Mouse (Mus musculus): ENCODE data around the gene Rasip1. TPM values are rescaled to one million over a fixed set of nuclear protein-coding genes. Genes with fewer than 3 reads are reported as not detected.

Rasip1 gene
- total and polyA plus RNA-seq, 2 experiments from 2014 or later, result 24.0 to 36.0 TPM

GRCm38 (mm10) chr7:45597527-45597926 is 29.8 kb upstream of the Rasip1 start:
- no peak for TF ChIP-seq CTCF (IDR thresholded peaks at IDR 0.05)
- no peaks in the 10 kb centered on the region for H3K9me3 ChIP-seq (ENCODE audit: low read length)
- H3K27me3 ChIP-seq (ENCODE audit: insufficient read depth, low read length), result no peaks in the 10 kb centered on the region
- DNase-seq (ENCODE audit: low spot score), result no peak
- H3K36me3 ChIP-seq (ENCODE audit: insufficient read depth, low read length), result no peaks in the 10 kb centered on the region
- no peak overlapping the region for H3K4me2 ChIP-seq (ENCODE audit: low read depth, low read length, poor library complexity, severe bottlenecking)
- WGBS, result 86% methylated on average over 6 of the region's 6 CpGs
- no peak overlapping the region for H3K27ac ChIP-seq (ENCODE audit: low read depth, low read length)
- H3K9ac ChIP-seq (replicated peaks; ENCODE audit: low read length, poor library complexity, severe bottlenecking), result no peak overlapping the region
- H3K4me1 ChIP-seq (ENCODE audit: insufficient read depth, low read length), result no peaks in the 10 kb centered on the region
- no peak for ATAC-seq (ENCODE audit: low FRiP score)
- H3K4me3 ChIP-seq (ENCODE audit: low read depth, low read length), result no peak overlapping the region

GRCm38 (mm10) chr7:45598960-45599879 is 28.1 kb upstream of the Rasip1 start:
- no peaks in the 10 kb centered on the region for H3K4me1 ChIP-seq (ENCODE audit: insufficient read depth, low read length)
- no peaks in the 10 kb centered on the region for H3K27me3 ChIP-seq (ENCODE audit: insufficient read depth, low read length)
- DNase-seq (ENCODE audit: low spot score) (no peak), ATAC-seq (ENCODE audit: low FRiP score) (no peak)
- no peaks in the 10 kb centered on the region for H3K36me3 ChIP-seq (ENCODE audit: insufficient read depth, low read length)
- no peak overlapping the region for H3K4me2 ChIP-seq (ENCODE audit: low read depth, low read length, poor library complexity, severe bottlenecking)
- no peak for TF ChIP-seq CTCF (IDR thresholded peaks at IDR 0.05)
- 57% methylated on average over 18 of the region's 18 CpGs for WGBS
- no peak overlapping the region for H3K9ac ChIP-seq (replicated peaks; ENCODE audit: low read length, poor library complexity, severe bottlenecking)
- H3K27ac ChIP-seq (ENCODE audit: low read depth, low read length), result no peak overlapping the region
- H3K4me3 ChIP-seq (ENCODE audit: low read depth, low read length), result no peak overlapping the region
- H3K9me3 ChIP-seq (ENCODE audit: low read length), result no peaks in the 10 kb centered on the region

GRCm38 (mm10) chr7:45605704-45606289 is 21.5 kb upstream of the Rasip1 start:
- ATAC-seq (ENCODE audit: low FRiP score), result no peak
- DNase-seq (ENCODE audit: low spot score), result no peak
- Histone ChIP-seq H3K4me1 (ENCODE audit: insufficient read depth, low read length) (no peaks in the 10 kb centered on the region), H3K36me3 (ENCODE audit: insufficient read depth, low read length) (no peaks in the 10 kb centered on the region), H3K4me2 (ENCODE audit: low read depth, low read length, poor library complexity, severe bottlenecking) (no peak overlapping the region), H3K4me3 (ENCODE audit: low read depth, low read length) (no peak overlapping the region), H3K9ac (replicated peaks; ENCODE audit: low read length, poor library complexity, severe bottlenecking) (no peak overlapping the region), H3K27ac (ENCODE audit: low read depth, low read length) (no peak overlapping the region), H3K27me3 (ENCODE audit: insufficient read depth, low read length) (no peaks in the 10 kb centered on the region), H3K9me3 (ENCODE audit: low read length) (no peaks in the 10 kb centered on the region)
- 81% methylated on average over 9 of the region's 9 CpGs for WGBS
- TF ChIP-seq CTCF (IDR thresholded peaks at IDR 0.05), result no peak

GRCm38 (mm10) chr7:45609511-45609910 is 17.8 kb upstream of the Rasip1 start:
- H3K9me3 ChIP-seq (ENCODE audit: low read length), result no peaks in the 10 kb centered on the region
- DNase-seq (ENCODE audit: low spot score) (no peak), ATAC-seq (ENCODE audit: low FRiP score) (no peak)
- no peak overlapping the region for H3K4me2 ChIP-seq (ENCODE audit: low read depth, low read length, poor library complexity, severe bottlenecking)
- no peaks in the 10 kb centered on the region for H3K27me3 ChIP-seq (ENCODE audit: insufficient read depth, low read length)
- TF ChIP-seq CTCF (IDR thresholded peaks at IDR 0.05), result no peak
- H3K4me3 ChIP-seq (ENCODE audit: low read depth, low read length), result no peak overlapping the region
- no peak overlapping the region for H3K27ac ChIP-seq (ENCODE audit: low read depth, low read length)
- no peaks in the 10 kb centered on the region for H3K4me1 ChIP-seq (ENCODE audit: insufficient read depth, low read length)
- H3K9ac ChIP-seq (replicated peaks; ENCODE audit: low read length, poor library complexity, severe bottlenecking), result no peak overlapping the region
- H3K36me3 ChIP-seq (ENCODE audit: insufficient read depth, low read length), result no peaks in the 10 kb centered on the region
- 76% methylated on average over 1 of the region's 1 CpGs for WGBS

- Histone ChIP-seq H3K4me2 (ENCODE audit: low read depth, low read length, poor library complexity, severe bottlenecking) (no peak overlapping the region), H3K9ac (replicated peaks; ENCODE audit: low read length, poor library complexity, severe bottlenecking) (no peak overlapping the region), H3K27ac (ENCODE audit: low read depth, low read length) (no peak overlapping the region), H3K36me3 (ENCODE audit: insufficient read depth, low read length) (no peaks in the 10 kb centered on the region), H3K9me3 (ENCODE audit: low read length) (no peaks in the 10 kb centered on the region), H3K27me3 (ENCODE audit: insufficient read depth, low read length) (peaks cover 20% of the 10 kb centered on the region), H3K4me1 (ENCODE audit: insufficient read depth, low read length) (no peaks in the 10 kb centered on the region), H3K4me3 (ENCODE audit: low read depth, low read length) (no peak overlapping the region)
- WGBS, result 29% methylated on average over 6 of the region's 6 CpGs
- ATAC-seq (ENCODE audit: low FRiP score), result no peak
- no peak for DNase-seq (ENCODE audit: low spot score)
- TF ChIP-seq CTCF (IDR thresholded peaks at IDR 0.05), result no peak
Measured at GRCm38 (mm10) chr7:45616277-45616676, 11.0 kb upstream of the Rasip1 start.

All from midbrain, postnatal 0 days (tissue).